Mouse (Mus musculus) G1E (cell line): ENCODE data around the gene 4933402J07Rik.

Experiments
- CTCF ChIP-seq: IDR thresholded peaks from 2 replicates; pipeline ENCODE4 v1.5.1; 2012; ENCODE audit warnings: low read depth, low read length, inconsistent platforms, mixed read lengths
- GATA1 ChIP-seq: IDR thresholded peaks from 2 replicates; pipeline ENCODE4 v1.6.1; 2012; ENCODE audit warnings: borderline replicate concordance, low read length, inconsistent platforms, mixed read lengths
- GATA2 ChIP-seq: IDR thresholded peaks from 2 replicates; pipeline ENCODE4 v1.6.1; 2012; ENCODE audit warnings: low read depth, low read length, inconsistent platforms, borderline replicate concordance

- TF ChIP-seq GATA2 (no peak), GATA1 (no peak), CTCF (no peak)
Measured at GRCm38 (mm10) chr8:87549881-87550280, 13.8 kb upstream of the 4933402J07Rik start.
